Mouse (Mus musculus) testis, adult 2 months (tissue): Measurements from ENCODE around the gene Epha6.

ENCODE experiments used
- CTCF ChIP-seq: fragments of 200-500 bp; IDR thresholded peaks from 2 replicates; pipeline ENCODE4 v1.5.1; 2012; ENCODE audit warnings: low read depth, mild to moderate bottlenecking, inconsistent platforms, low read length, moderate library complexity; ENCODE audit not compliant: control insufficient read depth, insufficient read depth, insufficient replicate concordance
- POLR2A ChIP-seq: fragments of 200-500 bp; IDR thresholded peaks from 2 replicates; pipeline ENCODE4 v1.6.1; 2012; ENCODE audit warnings: low read depth, mild to moderate bottlenecking, inconsistent platforms, low read length, moderate library complexity; ENCODE audit not compliant: control insufficient read depth

DNA sequence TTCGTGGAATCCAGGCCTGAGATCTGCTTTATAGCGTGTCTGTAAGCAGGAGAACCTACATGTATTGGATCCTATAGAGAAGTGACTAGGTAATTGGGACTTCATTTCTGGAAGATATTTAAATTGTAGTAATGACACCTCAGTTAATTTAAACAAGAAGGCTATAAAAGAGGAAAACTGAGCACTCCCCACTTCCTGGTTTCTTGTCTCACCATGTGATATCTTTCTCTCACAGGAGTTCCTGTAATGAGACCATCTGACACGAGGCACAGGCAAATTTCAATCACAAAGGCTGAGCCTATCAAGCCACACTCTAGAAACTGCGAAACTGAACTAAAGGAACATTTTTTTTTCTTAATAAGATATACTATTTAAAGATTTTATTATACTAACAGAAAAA, 348.3 kb downstream of the Epha6 start:
- TF ChIP-seq CTCF, result no peak
- no peak for TF ChIP-seq POLR2A
